Mouse (Mus musculus) embryonic fibroblast, embryonic 13.5 days (primary cell): ENCODE results near the gene Trmt11.
A peak's percentile ranks its signal among the peaks of the same experiment; 100 is the strongest.

ENCODE experiments used
- CTCF ChIP-seq: IDR thresholded peaks from 2 replicates; pipeline ENCODE4 v1.5.1; 2011; ENCODE audit warnings: mild to moderate bottlenecking, control low read depth, low read length, moderate library complexity, borderline replicate concordance; ENCODE audit not compliant: insufficient read depth
- POLR2A ChIP-seq: IDR thresholded peaks from 2 replicates; pipeline ENCODE4 v1.6.1; 2011; ENCODE audit warnings: low read depth, mild to moderate bottlenecking, control low read depth, low read length, moderate library complexity

GRCm38 (mm10) chr10:30600542-30600966 is at the start of gene Trmt11:
- TF ChIP-seq CTCF (no peak), POLR2A (peak; percentile 87; the same call in 1 of the 2 replicates)
